Mouse (Mus musculus) NIH3T3 (cell line): ENCODE measurements around the gene Clec12a.
A peak's percentile ranks its signal among the peaks of the same experiment; 100 is the strongest.
"Not testable (repeated sequence)": the region's sequence is repeated elsewhere in the genome, so short reads cannot be mapped to it uniquely, and the experiment has no call there.

Source experiments
- DNase-seq: peaks from one replicate; pipeline ENCODE4 v3.0.0-alpha.2; 2012; ENCODE audit warnings: low read depth

Gene Clec12a

GRCm38 (mm10) chr6:129342391-129342790 is at the start of gene Clec12a:
TSS of gene Clec12a (plus strand) at chr6:129342691.
- not testable (repeated sequence) for DNase-seq

GRCm38 (mm10) chr6:129304180-129304579 is 38.3 kb upstream of the Clec12a start:
- no peak for DNase-seq

- no peak for DNase-seq
These were observed 30.0 kb upstream of the Clec12a start for GRCm38 (mm10) chr6:129312499-129312898.

- no peak for DNase-seq
These were observed 27.8 kb upstream of the Clec12a start for GRCm38 (mm10) chr6:129314655-129315168.

GRCm38 (mm10) chr6:129315698-129316097 is 26.8 kb upstream of the Clec12a start:
- DNase-seq: no peak

GRCm38 (mm10) chr6:129316463-129316862 is 26.0 kb upstream of the Clec12a start:
- DNase-seq: no peak

- DNase-seq: no peak
These were observed 24.1 kb upstream of the Clec12a start for GRCm38 (mm10) chr6:129318395-129318794.

- DNase-seq: no peak
These were observed 23.2 kb upstream of the Clec12a start for GRCm38 (mm10) chr6:129319331-129319730.

- DNase-seq: no peak
These were observed 16.5 kb upstream of the Clec12a start for GRCm38 (mm10) chr6:129326016-129326415.

- peak; percentile 32 for DNase-seq
These were observed 15.8 kb upstream of the Clec12a start for GRCm38 (mm10) chr6:129326568-129327150.

- DNase-seq: no peak
These were observed 10.9 kb upstream of the Clec12a start, which contains the start of gene 4922502D21Rik for GRCm38 (mm10) chr6:129331610-129332009. TSS of gene 4922502D21Rik (minus strand) at chr6:129331796.

GRCm38 (mm10) chr6:129333674-129334078 is 8.8 kb upstream of the Clec12a start:
- DNase-seq: peak; percentile 55

GRCm38 (mm10) chr6:129337751-129338150 is 4.7 kb upstream of the Clec12a start:
- DNase-seq: no peak

- no peak for DNase-seq
These were observed 1.9 kb downstream of the Clec12a start for GRCm38 (mm10) chr6:129344408-129344807.

- no peak for DNase-seq
These were observed 7.2 kb downstream of the Clec12a start for GRCm38 (mm10) chr6:129349524-129350352.

- no peak for DNase-seq
These were observed 8.6 kb downstream of the Clec12a start for GRCm38 (mm10) chr6:129351091-129351490.

- DNase-seq: no peak
These were observed 13.3 kb downstream of the Clec12a start for GRCm38 (mm10) chr6:129355774-129356173.

GRCm38 (mm10) chr6:129356430-129356829 is 13.9 kb downstream of the Clec12a start:
- no peak for DNase-seq

- DNase-seq: no peak
These were observed 17.0 kb downstream of the Clec12a start for GRCm38 (mm10) chr6:129359515-129359914.

GRCm38 (mm10) chr6:129363942-129364341 is 21.5 kb downstream of the Clec12a start:
- DNase-seq: no peak

GRCm38 (mm10) chr6:129365959-129366359 is 23.5 kb downstream of the Clec12a start:
- peak; percentile 78 for DNase-seq

GRCm38 (mm10) chr6:129369374-129370132 is 27.1 kb downstream of the Clec12a start:
- DNase-seq: no peak
